Mouse (Mus musculus) olfactory bulb, adult 2 months (tissue): Measurements from ENCODE around the gene Sh2b2.

Experiments
- CTCF ChIP-seq: fragments of 200-500 bp; IDR thresholded peaks from 2 replicates; pipeline ENCODE4 v1.5.1; 2012; ENCODE audit warnings: low read depth, mild to moderate bottlenecking, low read length, moderate library complexity; ENCODE audit not compliant: insufficient read depth
- POLR2A ChIP-seq: fragments of 200-500 bp; IDR thresholded peaks from 2 replicates; pipeline ENCODE4 v1.6.1; 2012; ENCODE audit warnings: mild to moderate bottlenecking, low read depth, low read length, moderate library complexity; ENCODE audit not compliant: insufficient read depth

DNA sequence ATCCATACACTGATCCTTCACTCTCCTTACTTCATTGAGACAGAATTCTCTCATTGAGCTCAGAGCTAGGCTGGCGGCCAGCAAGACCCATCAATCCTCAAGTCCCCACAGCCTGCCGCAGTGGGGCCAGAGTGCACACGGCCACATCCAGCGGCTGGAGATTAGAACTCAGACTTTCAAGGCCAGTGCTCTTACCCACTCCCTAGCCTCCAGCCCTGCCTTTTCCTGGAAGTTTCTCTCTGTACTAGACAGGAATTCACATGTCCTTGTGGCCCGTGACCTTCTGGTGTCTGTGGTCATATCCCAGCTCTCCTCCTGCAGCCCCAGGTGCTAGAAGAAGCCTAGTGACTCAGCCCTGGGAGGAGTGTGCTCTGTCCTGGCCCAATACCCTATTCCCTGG is 9.7 kb downstream of the Sh2b2 start:
- TF ChIP-seq POLR2A (no peak), CTCF (no peak)
